Mouse (Mus musculus) cerebellum, postnatal 10 days (tissue): ENCODE results near the gene Atoh8.

Experiments used
- DNase-seq, 2 experiments: peaks; one replicate each; pipeline ENCODE4 v3.0.0; 2021; ENCODE audit warnings: mixed read lengths in 2 of 2

The Atoh8 gene

GRCm38 (mm10) chr6:72189061-72189863, 46.1 kb downstream of the Atoh8 start:
- peak; percentile 59 to 66 for DNase-seq

- no peak for DNase-seq
These were observed 48.6 kb downstream of the Atoh8 start for GRCm38 (mm10) chr6:72186809-72187208.

GRCm38 (mm10) chr6:72185893-72186490, 49.4 kb downstream of the Atoh8 start:
- DNase-seq = peak; percentile 95 to 98

GRCm38 (mm10) chr6:72184576-72184975, 50.8 kb downstream of the Atoh8 start:
- DNase-seq = no peak

GRCm38 (mm10) chr6:72179562-72180502, 55.5 kb downstream of the Atoh8 start:
- no peak for DNase-seq

- DNase-seq = no peak
These were observed 56.4 kb downstream of the Atoh8 start for GRCm38 (mm10) chr6:72179006-72179405.

GRCm38 (mm10) chr6:72177417-72177816, 58.0 kb downstream of the Atoh8 start:
- no peak for DNase-seq

- DNase-seq = no peak
These were observed 59.4 kb downstream of the Atoh8 start for GRCm38 (mm10) chr6:72176004-72176403.

GRCm38 (mm10) chr6:72175419-72175818, 60.0 kb downstream of the Atoh8 start:
- no peak for DNase-seq

GRCm38 (mm10) chr6:72173350-72173749, 62.0 kb downstream of the Atoh8 start:
- DNase-seq = no peak

- DNase-seq = no peak
These were observed 64.0 kb downstream of the Atoh8 start for GRCm38 (mm10) chr6:72171391-72171790.

- DNase-seq = no peak
These were observed 69.5 kb downstream of the Atoh8 start for GRCm38 (mm10) chr6:72165907-72166306.

GRCm38 (mm10) chr6:72164321-72165275, 70.8 kb downstream of the Atoh8 start:
- peak; percentile 92 to 94 for DNase-seq

- DNase-seq = no peak
These were observed 73.1 kb downstream of the Atoh8 start for GRCm38 (mm10) chr6:72162155-72162890.

GRCm38 (mm10) chr6:72161751-72162150, 73.6 kb downstream of the Atoh8 start:
- no peak for DNase-seq

GRCm38 (mm10) chr6:72160991-72161390, 74.4 kb downstream of the Atoh8 start:
- DNase-seq = no peak

GRCm38 (mm10) chr6:72159861-72160395, 75.4 kb downstream of the Atoh8 start:
- DNase-seq = no peak

GRCm38 (mm10) chr6:72158966-72159764, 76.2 kb downstream of the Atoh8 start:
- DNase-seq = no peak
